Mouse (Mus musculus): ENCODE results near the gene Lrba. TPM values are rescaled to one million over a fixed set of nuclear protein-coding genes. Genes with fewer than 3 reads are reported as not detected.

Lrba gene
- total RNA-seq, 2 experiments from 2014 or later: 22.2 to 26.6 TPM

GRCm38 (mm10) chr3:86787423-86788123 is 563.1 kb downstream of the Lrba start:
- peak in 1 of 2 experiments; percentile 2 for DNase-seq (ENCODE audit: low spot score in 2 of 2)

GRCm38 (mm10) chr3:86788711-86789110 is 564.2 kb downstream of the Lrba start:
- DNase-seq (ENCODE audit: low spot score in 2 of 2): peak; percentile 70 to 85

- peak in 1 of 2 experiments; percentile 49 for DNase-seq (ENCODE audit: low spot score in 2 of 2)
Observed at GRCm38 (mm10) chr3:86789752-86790151, 565.3 kb downstream of the Lrba start.

GRCm38 (mm10) chr3:86793264-86793663 is 568.8 kb downstream of the Lrba start:
- DNase-seq (ENCODE audit: low spot score in 2 of 2): no peak

DNA sequence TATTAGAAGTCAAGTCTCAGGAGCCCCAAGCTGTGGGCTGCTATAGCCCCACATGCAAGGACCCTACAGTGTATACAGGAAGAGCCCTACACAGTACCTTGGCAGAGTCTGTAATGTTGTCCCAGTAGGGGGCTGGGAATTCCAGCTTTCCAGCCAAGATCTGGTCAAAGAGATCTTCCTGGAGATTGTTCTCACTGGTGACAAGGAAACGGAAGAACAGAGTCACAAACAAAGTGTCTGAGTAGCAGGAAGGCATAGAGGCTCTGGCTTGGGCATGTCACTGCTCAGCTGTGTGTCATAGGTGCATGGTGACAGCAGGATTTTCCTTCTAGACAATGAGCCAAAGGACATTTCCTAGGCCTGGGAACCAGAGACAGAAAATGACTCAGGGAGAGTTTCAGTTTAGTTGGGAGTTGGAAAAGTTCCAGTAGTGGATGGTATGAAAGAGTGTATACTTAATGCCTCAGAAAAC is 569.3 kb downstream of the Lrba start:
- no peak for DNase-seq (ENCODE audit: low spot score in 2 of 2)

DNA sequence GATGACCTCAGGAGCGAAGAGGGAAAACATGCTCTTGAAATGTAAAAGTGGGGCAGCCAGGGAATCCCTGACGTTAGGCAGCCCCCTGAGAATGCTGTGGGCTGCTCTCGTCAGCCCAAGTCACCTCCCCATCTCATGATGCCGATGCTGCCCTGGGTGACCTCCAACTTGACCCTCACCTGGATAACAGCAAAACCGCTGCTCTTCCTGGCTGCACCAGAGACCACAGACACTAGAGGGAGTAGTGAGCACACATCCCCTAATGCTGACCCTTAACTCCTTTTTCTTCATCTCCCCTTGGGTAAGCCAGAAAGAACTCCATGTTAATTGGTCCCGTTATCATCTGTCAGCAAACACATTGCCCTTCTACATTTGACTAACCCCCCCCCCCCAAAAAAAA is 572.2 kb downstream of the Lrba start:
- no peak for DNase-seq (ENCODE audit: low spot score in 2 of 2)

GRCm38 (mm10) chr3:86797871-86798460 is 573.5 kb downstream of the Lrba start:
- DNase-seq (ENCODE audit: low spot score in 2 of 2): no peak

GRCm38 (mm10) chr3:86799041-86799440 is 574.6 kb downstream of the Lrba start:
- no peak for DNase-seq (ENCODE audit: low spot score in 2 of 2)

GRCm38 (mm10) chr3:86800841-86801240 is 576.4 kb downstream of the Lrba start:
- no peak for DNase-seq (ENCODE audit: low spot score in 2 of 2)

- DNase-seq (ENCODE audit: low spot score in 2 of 2): no peak
Observed at GRCm38 (mm10) chr3:86802825-86803224, 578.3 kb downstream of the Lrba start.

GRCm38 (mm10) chr3:86804265-86804664 is 579.8 kb downstream of the Lrba start:
- peak in 1 of 2 experiments; percentile 73 for DNase-seq (ENCODE audit: low spot score in 2 of 2)

GRCm38 (mm10) chr3:86806834-86807233 is 582.4 kb downstream of the Lrba start:
- no peak for DNase-seq (ENCODE audit: low spot score in 2 of 2)

DNA sequence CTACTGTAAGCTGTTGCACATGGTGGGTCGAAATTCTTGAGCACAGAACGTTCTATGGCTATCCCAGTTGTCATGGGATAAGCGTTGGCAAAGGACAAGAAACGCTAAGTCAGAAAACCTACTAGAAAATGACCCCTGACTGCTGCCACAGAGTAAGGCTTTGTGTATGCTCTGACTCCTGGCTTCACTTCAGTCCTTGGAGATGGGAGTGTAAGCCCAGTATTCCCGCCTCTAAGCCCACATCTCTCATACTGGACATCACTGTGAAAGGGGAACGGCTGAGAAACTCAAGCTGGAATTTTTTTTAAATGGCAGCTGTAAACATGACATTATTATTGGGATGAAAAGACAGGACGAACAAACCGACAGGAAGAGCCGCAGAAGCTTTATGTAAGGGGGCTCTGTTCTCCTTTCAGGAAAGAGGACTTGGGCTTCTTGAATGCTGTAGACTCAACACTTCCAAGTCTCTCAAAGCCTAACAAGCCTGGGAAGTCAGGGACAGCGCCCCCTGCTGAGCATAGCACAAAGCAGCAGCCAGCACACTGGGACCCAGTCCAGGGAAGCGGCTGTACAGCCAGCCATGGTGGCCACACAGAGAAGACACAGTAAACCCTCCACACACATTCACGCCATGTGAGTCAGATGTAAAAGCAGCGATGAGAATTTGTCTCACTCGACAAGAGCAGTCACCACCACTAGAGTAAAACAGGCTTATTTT is 583.4 kb downstream of the Lrba start:
- peak; percentile 80 to 81 for DNase-seq (ENCODE audit: low spot score in 2 of 2)

DNA sequence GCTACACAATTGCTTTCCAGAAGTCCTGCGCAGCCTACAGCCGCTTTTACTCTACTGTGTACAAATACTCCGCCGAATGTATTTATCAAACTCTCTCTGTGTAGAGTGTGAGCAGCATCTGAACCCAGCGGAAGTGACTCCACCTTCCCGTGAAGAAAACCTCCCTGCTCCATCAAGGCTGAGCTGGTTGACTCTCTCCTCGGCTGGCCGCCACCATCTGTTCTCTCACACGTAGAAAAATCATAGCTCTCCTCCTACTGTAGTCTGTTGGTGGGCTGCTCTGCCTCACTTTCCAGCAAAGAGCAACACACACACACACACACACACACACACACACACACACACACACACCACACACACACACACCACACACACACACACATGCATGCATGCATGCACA is 584.7 kb downstream of the Lrba start:
- DNase-seq (ENCODE audit: low spot score in 2 of 2): no peak

- no peak for DNase-seq (ENCODE audit: low spot score in 2 of 2)
Observed at GRCm38 (mm10) chr3:86809646-86810045, 585.2 kb downstream of the Lrba start.

DNA sequence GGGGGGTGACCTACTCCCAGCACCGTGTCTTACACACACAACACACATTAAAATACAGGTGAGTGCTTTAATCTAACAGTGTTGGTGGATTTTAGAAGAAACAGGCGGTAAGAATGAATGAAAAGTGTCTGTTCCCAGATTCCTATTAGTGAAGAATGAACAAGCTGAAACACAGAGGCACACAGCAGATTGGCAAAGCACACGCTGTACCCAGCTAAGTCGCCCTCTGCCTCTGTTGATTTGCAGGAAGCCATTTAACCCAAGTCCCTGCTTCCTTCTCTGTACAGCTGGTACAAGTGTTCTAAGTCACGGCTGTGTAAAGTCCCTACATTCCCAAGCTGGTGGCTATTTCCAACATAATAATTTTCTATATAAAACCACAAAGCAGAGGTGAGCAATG is 586.4 kb downstream of the Lrba start:
- peak in 1 of 2 experiments; percentile 63 for DNase-seq (ENCODE audit: low spot score in 2 of 2)

GRCm38 (mm10) chr3:86812689-86813088 is 588.2 kb downstream of the Lrba start:
- DNase-seq (ENCODE audit: low spot score in 2 of 2): peak in 1 of 2 experiments; percentile 85

DNA sequence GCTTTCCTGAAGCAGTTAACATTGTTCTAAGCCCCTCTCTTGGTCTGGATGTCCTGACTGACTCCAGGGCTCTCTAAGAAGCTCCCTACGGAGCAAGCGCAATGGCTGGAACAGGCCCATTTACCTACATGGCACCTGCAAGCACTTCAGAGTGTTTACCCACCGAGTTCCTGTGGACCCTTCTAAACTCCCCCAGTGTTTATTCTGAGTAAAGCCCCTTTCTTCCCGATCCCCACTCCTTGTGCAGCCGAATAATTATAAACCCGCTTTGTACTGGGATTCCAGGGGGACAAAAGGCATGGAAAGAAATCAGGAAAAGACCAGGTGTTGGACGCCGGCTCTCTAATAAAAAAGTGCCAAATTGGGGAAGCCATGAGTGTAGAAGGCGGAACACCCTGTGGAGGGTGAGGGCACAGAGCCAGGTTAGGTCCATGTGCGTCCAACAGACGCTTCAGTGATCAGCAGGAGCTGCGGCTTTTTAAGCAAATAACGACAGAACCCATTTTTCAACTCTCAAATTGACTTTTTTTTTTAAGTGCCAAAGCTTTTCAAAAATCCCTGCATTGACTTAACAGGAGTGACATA is 593.6 kb downstream of the Lrba start:
- DNase-seq (ENCODE audit: low spot score in 2 of 2): no peak

- no peak for DNase-seq (ENCODE audit: low spot score in 2 of 2)
Observed at GRCm38 (mm10) chr3:86819372-86819771, 594.9 kb downstream of the Lrba start.

DNA sequence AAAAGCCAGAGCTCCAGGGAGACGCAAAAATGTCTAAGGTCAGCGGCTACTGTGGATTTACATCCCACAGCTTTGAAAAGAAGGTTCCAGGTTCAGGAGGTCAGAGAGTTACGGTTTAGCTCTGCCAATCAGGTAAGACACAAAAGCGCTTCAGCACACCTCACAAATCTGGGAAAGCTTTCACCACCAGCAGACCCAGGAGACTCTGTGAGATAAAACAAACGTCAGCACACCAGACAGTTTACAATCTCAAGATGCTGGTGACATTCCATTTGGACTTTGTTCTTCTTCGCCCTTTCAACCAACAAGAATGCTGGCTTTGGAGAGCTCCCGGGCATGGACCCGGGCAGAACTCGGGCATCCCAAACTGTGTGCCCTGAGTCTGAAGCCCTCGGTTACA is 595.9 kb downstream of the Lrba start:
- no peak for DNase-seq (ENCODE audit: low spot score in 2 of 2)

GRCm38 (mm10) chr3:86821383-86821782 is 596.9 kb downstream of the Lrba start:
- no peak for DNase-seq (ENCODE audit: low spot score in 2 of 2)

GRCm38 (mm10) chr3:86827506-86827905 is 603.0 kb downstream of the Lrba start:
- DNase-seq (ENCODE audit: low spot score in 2 of 2): no peak

Data from layer of hippocampus, postnatal 14 days (tissue).